Mouse (Mus musculus): ENCODE results near the gene Pars2. TPM values are rescaled to one million over a fixed set of nuclear protein-coding genes. Genes with fewer than 3 reads are reported as not detected.

Gene Pars2
- polyA plus RNA-seq (2011; ENCODE audit: insufficient read length, low read depth, missing spikeins), result 4.6 and 5.8 TPM in 2 replicates

DNA sequence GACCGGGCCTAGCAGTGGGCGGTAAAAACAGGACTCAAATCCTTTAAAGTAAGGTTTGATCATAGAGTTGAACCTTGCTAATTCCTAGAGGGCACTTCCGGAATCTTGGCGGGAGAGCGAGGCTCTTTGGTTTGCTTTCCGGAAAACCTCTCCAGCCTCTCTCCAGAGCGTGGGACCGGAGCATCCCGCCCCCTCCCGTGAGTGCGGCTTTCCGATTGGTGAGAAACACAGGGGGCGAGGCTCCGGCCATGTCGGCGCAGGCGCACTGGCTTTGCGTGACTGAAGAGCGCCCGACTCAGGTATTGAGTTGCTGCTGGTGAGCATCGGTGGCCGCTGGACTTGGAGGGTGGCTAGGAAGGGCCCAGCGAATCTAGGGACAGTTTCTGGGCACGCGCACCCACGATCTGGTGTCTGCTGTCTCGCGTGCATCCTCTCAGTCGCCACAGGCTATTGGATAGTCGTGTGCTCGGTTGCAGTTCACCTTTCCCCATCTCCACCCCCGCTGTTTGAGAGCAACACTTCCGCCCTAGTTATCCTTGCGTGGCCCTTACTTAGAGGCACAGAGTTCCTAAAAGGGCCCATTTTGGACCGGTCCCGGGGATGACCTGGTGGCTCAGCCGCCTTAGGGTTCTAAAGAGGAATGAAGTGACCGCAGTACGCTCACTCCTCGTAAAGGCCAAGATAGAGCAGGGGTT lies at the start of gene Pars2:
TSS of gene Pars2 (plus strand) at position 237 of the 695 bp plus-strand sequence.
- TF ChIP-seq CTCF (IDR thresholded peaks at IDR 0.05; ENCODE audit: borderline replicate concordance, insufficient read depth, low read length) (no peak), POLR2A (IDR thresholded peaks at IDR 0.05; ENCODE audit: low read depth, low read length) (peak; percentile 92)
- H3K27ac ChIP-seq (ENCODE audit: insufficient read depth, low read length), result no peak within 1 kb of the TSS
- peak within 1 kb of the TSS; percentile 65 for H3K4me3 ChIP-seq (ENCODE audit: insufficient read depth, low read length)
- peaks cover 4% of the 10 kb centered on the region for H3K4me1 ChIP-seq (ENCODE audit: control insufficient read depth, insufficient read depth, low read length)

DNA sequence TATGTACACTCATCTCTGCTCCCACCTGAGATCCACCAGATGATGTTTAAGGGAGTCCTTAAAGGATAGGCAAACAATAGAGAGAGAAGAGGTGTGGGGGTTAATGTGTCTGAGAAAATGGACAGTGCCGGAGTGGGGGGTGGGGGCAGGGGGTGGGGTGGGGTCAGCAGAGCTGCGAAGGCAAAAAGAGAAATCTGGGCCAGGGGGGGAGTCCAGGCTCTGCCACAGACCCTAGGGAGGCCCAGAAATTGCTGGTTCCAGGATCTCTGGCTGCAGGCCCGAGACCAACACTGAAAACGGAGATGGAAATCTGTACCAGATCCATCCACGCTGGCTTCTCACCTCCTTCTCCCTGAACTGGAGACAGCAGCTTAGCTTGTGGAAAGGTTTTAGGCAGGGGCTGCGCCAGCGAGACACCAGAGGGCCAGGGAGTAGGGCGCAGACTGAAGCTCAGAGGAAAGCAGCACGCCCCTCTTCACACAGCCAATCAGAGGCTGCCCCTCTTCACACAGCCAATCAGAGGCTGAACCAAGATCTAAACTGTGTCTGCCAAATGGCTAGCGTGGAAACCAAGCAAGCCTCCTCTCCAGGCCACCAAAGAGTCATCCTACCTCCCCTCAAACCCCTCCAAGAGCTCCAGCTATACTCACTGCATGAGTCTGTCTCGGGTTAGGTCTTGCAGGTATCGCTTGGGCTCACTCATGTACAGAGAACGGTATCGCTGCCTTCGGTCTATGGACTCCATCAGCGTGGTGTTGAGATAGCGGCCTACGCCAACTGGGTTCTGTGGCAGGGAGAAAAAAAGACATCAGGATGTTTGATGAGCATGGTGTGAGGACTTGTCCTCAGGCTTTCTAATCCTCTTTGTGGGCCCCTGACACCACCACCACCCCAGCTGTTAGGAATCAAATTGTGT lies 44.0 kb upstream of the Pars2 start:
- Histone ChIP-seq H3K4me3 (ENCODE audit: insufficient read depth, low read length) (no peak overlapping the region), H3K27ac (ENCODE audit: insufficient read depth, low read length) (no peak overlapping the region), H3K4me1 (ENCODE audit: control insufficient read depth, insufficient read depth, low read length) (no peaks in the 10 kb centered on the region)
- TF ChIP-seq POLR2A (IDR thresholded peaks at IDR 0.05; ENCODE audit: low read depth, low read length) (no peak), CTCF (IDR thresholded peaks at IDR 0.05; ENCODE audit: borderline replicate concordance, insufficient read depth, low read length) (no peak)

DNA sequence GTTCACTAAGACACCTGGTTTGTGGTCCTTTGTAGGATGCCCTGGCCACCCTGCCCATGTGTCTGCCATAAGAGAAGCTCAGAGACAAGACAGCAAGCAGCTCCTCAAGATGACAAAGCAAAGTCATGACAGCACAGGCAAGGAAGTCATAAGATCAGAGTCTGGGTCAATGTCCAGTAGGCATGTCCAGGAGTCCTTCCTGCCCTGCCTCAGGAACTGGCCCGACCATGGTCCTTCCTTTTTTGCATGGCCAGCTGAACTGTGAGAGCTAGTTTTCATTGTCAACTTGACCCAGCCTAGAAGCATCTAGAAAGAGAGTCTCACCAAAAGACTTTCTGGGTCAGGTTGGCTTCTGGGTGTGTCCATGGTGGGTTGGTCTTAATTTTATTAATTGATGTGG lies 43.0 kb upstream of the Pars2 start:
- TF ChIP-seq CTCF (IDR thresholded peaks at IDR 0.05; ENCODE audit: borderline replicate concordance, insufficient read depth, low read length) (no peak), POLR2A (IDR thresholded peaks at IDR 0.05; ENCODE audit: low read depth, low read length) (no peak)
- H3K4me3 ChIP-seq (ENCODE audit: insufficient read depth, low read length), result no peak overlapping the region
- no peak overlapping the region for H3K27ac ChIP-seq (ENCODE audit: insufficient read depth, low read length)
- no peaks in the 10 kb centered on the region for H3K4me1 ChIP-seq (ENCODE audit: control insufficient read depth, insufficient read depth, low read length)

GRCm38 (mm10) chr4:106613105-106613504 lies 37.8 kb upstream of the Pars2 start:
- no peak for TF ChIP-seq POLR2A (IDR thresholded peaks at IDR 0.05; ENCODE audit: low read depth, low read length)
- TF ChIP-seq CTCF (IDR thresholded peaks at IDR 0.05; ENCODE audit: borderline replicate concordance, insufficient read depth, low read length), result no peak
- no peak overlapping the region for H3K4me3 ChIP-seq (ENCODE audit: insufficient read depth, low read length)
- no peak overlapping the region for H3K27ac ChIP-seq (ENCODE audit: insufficient read depth, low read length)
- H3K4me1 ChIP-seq (ENCODE audit: control insufficient read depth, insufficient read depth, low read length), result no peaks in the 10 kb centered on the region

DNA sequence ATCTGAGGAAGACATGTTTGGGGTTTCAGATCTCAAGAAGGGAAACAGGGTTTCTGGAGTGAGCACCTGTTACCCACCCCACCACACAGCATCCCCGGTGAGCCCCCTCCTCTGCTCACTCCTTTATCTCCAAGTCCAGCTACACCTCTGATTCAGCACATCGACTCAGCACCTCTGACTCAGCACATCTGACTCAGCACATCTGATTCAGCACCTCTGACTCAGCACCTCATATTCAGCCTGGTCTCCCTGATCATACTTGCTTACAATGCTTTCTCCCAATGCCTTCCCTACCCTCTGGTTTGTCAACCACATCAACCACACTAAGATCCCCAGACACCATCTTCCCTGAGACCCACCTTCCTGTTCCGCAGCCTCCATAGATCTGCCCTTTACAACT lies 37.3 kb upstream of the Pars2 start:
- no peak for TF ChIP-seq CTCF (IDR thresholded peaks at IDR 0.05; ENCODE audit: borderline replicate concordance, insufficient read depth, low read length)
- TF ChIP-seq POLR2A (IDR thresholded peaks at IDR 0.05; ENCODE audit: low read depth, low read length), result no peak
- Histone ChIP-seq H3K4me3 (ENCODE audit: insufficient read depth, low read length) (no peak overlapping the region), H3K27ac (ENCODE audit: insufficient read depth, low read length) (no peak overlapping the region), H3K4me1 (ENCODE audit: control insufficient read depth, insufficient read depth, low read length) (no peaks in the 10 kb centered on the region)

GRCm38 (mm10) chr4:106614180-106614797 lies 36.6 kb upstream of the Pars2 start:
- no peaks in the 10 kb centered on the region for H3K4me1 ChIP-seq (ENCODE audit: control insufficient read depth, insufficient read depth, low read length)
- TF ChIP-seq POLR2A (IDR thresholded peaks at IDR 0.05; ENCODE audit: low read depth, low read length), result no peak
- peak; percentile 86 for TF ChIP-seq CTCF (IDR thresholded peaks at IDR 0.05; ENCODE audit: borderline replicate concordance, insufficient read depth, low read length)
- H3K27ac ChIP-seq (ENCODE audit: insufficient read depth, low read length), result no peak overlapping the region
- no peak overlapping the region for H3K4me3 ChIP-seq (ENCODE audit: insufficient read depth, low read length)

DNA sequence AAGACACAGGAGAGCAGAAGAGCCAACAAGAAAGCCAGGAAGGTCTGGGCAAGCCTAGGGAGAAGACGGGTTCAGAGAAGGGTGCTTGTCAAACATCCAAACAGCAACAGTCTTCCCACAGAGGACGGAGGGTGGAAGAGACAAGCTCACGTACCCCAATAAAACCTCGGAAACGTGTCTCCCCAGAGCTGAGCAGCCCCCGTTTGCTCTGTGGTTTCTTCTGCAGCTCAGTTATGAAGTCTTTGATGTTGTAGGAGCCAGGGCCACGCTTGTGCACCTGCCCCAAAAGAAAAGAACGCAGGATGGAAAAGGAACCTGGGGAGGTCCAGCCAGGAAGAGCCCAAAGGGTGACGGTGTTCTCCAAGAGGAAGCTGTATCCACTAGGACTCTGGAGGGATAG lies 36.0 kb upstream of the Pars2 start:
- no peaks in the 10 kb centered on the region for H3K4me1 ChIP-seq (ENCODE audit: control insufficient read depth, insufficient read depth, low read length)
- no peak overlapping the region for H3K27ac ChIP-seq (ENCODE audit: insufficient read depth, low read length)
- H3K4me3 ChIP-seq (ENCODE audit: insufficient read depth, low read length), result no peak overlapping the region
- TF ChIP-seq CTCF (IDR thresholded peaks at IDR 0.05; ENCODE audit: borderline replicate concordance, insufficient read depth, low read length) (no peak), POLR2A (IDR thresholded peaks at IDR 0.05; ENCODE audit: low read depth, low read length) (no peak)

- TF ChIP-seq CTCF (IDR thresholded peaks at IDR 0.05; ENCODE audit: borderline replicate concordance, insufficient read depth, low read length) (no peak), POLR2A (IDR thresholded peaks at IDR 0.05; ENCODE audit: low read depth, low read length) (no peak)
- Histone ChIP-seq H3K27ac (ENCODE audit: insufficient read depth, low read length) (no peak overlapping the region), H3K4me1 (ENCODE audit: control insufficient read depth, insufficient read depth, low read length) (no peaks in the 10 kb centered on the region), H3K4me3 (ENCODE audit: insufficient read depth, low read length) (no peak overlapping the region)
These were observed 35.2 kb upstream of the Pars2 start for GRCm38 (mm10) chr4:106615637-106616036.

- H3K4me1 ChIP-seq (ENCODE audit: control insufficient read depth, insufficient read depth, low read length), result no peaks in the 10 kb centered on the region
- no peak within 1 kb of the TSS for H3K27ac ChIP-seq (ENCODE audit: insufficient read depth, low read length)
- TF ChIP-seq POLR2A (IDR thresholded peaks at IDR 0.05; ENCODE audit: low read depth, low read length) (no peak), CTCF (IDR thresholded peaks at IDR 0.05; ENCODE audit: borderline replicate concordance, insufficient read depth, low read length) (no peak)
- H3K4me3 ChIP-seq (ENCODE audit: insufficient read depth, low read length), result no peak within 1 kb of the TSS
These were observed 33.8 kb upstream of the Pars2 start, which contains the start of gene Lexm for GRCm38 (mm10) chr4:106617056-106617455. Lexm (minus strand) TSS chr4:106617241.
